Mouse (Mus musculus): ENCODE measurements at regions not wholly inside any gene's neighbourhood (a gene's known extent, or its start where the extent isn't known, plus 50 kb on each side); places are given as distances from the start of the nearest gene placed in this dataset.

DNA sequence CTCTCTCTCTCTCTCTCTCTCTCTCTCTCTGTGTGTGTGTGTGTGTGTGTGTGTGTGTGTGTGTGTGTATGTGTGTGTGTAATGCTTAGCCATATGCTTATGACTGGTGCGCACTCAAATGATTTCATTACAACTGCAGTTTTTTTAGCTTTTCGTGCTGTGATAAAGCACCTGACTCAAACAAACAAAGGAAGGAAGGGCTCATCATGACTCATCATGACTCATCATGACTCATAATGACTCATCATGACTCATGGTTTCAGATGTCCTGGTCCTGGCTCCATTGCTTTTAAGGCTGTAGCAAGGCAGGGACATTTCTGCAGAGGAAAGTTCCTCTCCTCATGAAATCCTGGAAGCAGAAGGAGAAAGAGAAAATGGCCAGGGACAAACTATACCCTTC is 302.9 kb downstream of the Foxa2 start:
- no peak for TF ChIP-seq CTCF (IDR thresholded peaks at IDR 0.05; ENCODE audit: low read depth)
- H3K36me3 ChIP-seq (ENCODE audit: insufficient read depth): no peaks in the 10 kb centered on the region
- H3K9me3 ChIP-seq (ENCODE audit: low read length): no peaks in the 10 kb centered on the region
- DNase-seq: no peak
- no peak overlapping the region for H3K27ac ChIP-seq (ENCODE audit: low read depth, low read length)
- H3K27me3 ChIP-seq (ENCODE audit: insufficient read depth, low read length): no peaks in the 10 kb centered on the region
- 87% methylated on average over 2 of the region's 2 CpGs for WGBS
- no peak overlapping the region for H3K9ac ChIP-seq
- H3K4me3 ChIP-seq (ENCODE audit: low read depth, low read length): no peak overlapping the region
- no peak for ATAC-seq
- no peak overlapping the region for H3K4me2 ChIP-seq (ENCODE audit: low read depth)
- no peaks in the 10 kb centered on the region for H3K4me1 ChIP-seq (ENCODE audit: insufficient read depth)

DNA sequence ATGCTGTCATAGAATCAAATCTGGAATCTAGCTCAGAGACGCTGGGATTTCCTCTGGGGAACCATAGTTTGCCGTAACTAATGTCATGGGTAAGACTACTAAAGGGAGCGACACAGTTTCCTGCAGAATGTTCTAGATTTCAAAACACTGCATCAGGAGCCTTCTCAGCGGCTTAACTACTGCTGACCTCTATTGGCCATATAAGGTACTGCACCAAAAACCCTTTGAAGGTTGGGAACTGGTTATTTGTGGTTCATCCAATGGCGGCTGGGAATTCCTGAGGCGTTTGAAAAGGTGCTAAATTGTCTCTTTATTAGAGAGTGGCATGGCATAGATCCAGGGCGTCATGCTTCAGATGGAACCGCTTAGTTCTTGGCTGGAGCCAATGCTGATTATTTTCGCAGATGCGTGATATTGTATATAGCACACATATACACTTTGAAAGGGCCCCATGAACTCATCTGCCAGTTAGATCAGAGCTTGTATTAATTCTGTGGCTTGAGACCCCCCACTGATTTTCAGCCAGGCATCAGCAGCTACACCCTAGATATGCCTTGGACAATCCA is 308.4 kb downstream of the Foxa2 start:
- peak; percentile 92 for TF ChIP-seq CTCF (IDR thresholded peaks at IDR 0.05; ENCODE audit: low read depth)
- Histone ChIP-seq H3K9ac (no peak overlapping the region), H3K9me3 (ENCODE audit: low read length) (no peaks in the 10 kb centered on the region), H3K4me1 (ENCODE audit: insufficient read depth) (no peaks in the 10 kb centered on the region), H3K4me3 (ENCODE audit: low read depth, low read length) (no peak overlapping the region), H3K36me3 (ENCODE audit: insufficient read depth) (no peaks in the 10 kb centered on the region), H3K27me3 (ENCODE audit: insufficient read depth, low read length) (no peaks in the 10 kb centered on the region), H3K27ac (ENCODE audit: low read depth, low read length) (no peak overlapping the region), H3K4me2 (ENCODE audit: low read depth) (no peak overlapping the region)
- ATAC-seq: peak; percentile 76
- peak; percentile 82 for DNase-seq
- WGBS: 33% methylated on average over 10 of the region's 10 CpGs

DNA sequence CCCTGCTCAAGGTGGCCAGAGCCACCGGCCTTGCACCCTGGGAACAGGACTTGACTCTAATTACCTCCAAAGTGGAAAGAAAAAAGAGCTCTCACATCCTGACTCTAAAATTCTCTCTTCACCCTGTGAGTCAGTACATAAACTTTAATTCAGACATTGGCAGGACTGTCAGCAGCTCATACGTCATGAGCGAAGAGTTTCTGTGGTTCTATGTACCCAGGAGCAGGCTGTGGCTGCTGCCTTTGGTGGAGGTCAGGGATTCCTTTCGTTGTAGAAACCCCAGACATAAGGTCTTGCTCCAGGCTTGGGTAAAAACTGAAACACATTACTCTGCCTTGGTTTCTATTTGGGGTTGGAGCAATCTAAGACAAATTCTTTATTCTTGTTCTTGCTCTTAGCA is 319.4 kb downstream of the Foxa2 start:
- no peak for TF ChIP-seq CTCF (IDR thresholded peaks at IDR 0.05; ENCODE audit: low read depth)
- Histone ChIP-seq H3K9me3 (ENCODE audit: low read length) (no peaks in the 10 kb centered on the region), H3K36me3 (ENCODE audit: insufficient read depth) (no peaks in the 10 kb centered on the region), H3K9ac (no peak overlapping the region), H3K27me3 (ENCODE audit: insufficient read depth, low read length) (no peaks in the 10 kb centered on the region), H3K4me2 (ENCODE audit: low read depth) (no peak overlapping the region), H3K27ac (ENCODE audit: low read depth, low read length) (no peak overlapping the region), H3K4me3 (ENCODE audit: low read depth, low read length) (no peak overlapping the region), H3K4me1 (ENCODE audit: insufficient read depth) (no peaks in the 10 kb centered on the region)
- WGBS: 85% methylated on average over 4 of the region's 4 CpGs
- ATAC-seq (no peak), DNase-seq (no peak)

GRCm38 (mm10) chr2:147718936-147719335 is 327.8 kb downstream of the Foxa2 start:
- Histone ChIP-seq H3K36me3 (ENCODE audit: insufficient read depth) (no peaks in the 10 kb centered on the region), H3K9ac (no peak overlapping the region), H3K4me3 (ENCODE audit: low read depth, low read length) (no peak overlapping the region), H3K4me2 (ENCODE audit: low read depth) (no peak overlapping the region), H3K27ac (ENCODE audit: low read depth, low read length) (no peak overlapping the region), H3K4me1 (ENCODE audit: insufficient read depth) (no peaks in the 10 kb centered on the region), H3K27me3 (ENCODE audit: insufficient read depth, low read length) (no peaks in the 10 kb centered on the region), H3K9me3 (ENCODE audit: low read length) (no peaks in the 10 kb centered on the region)
- no peak for TF ChIP-seq CTCF (IDR thresholded peaks at IDR 0.05; ENCODE audit: low read depth)
- ATAC-seq (no peak), DNase-seq (no peak)
- 89% methylated on average over 3 of the region's 3 CpGs for WGBS

DNA sequence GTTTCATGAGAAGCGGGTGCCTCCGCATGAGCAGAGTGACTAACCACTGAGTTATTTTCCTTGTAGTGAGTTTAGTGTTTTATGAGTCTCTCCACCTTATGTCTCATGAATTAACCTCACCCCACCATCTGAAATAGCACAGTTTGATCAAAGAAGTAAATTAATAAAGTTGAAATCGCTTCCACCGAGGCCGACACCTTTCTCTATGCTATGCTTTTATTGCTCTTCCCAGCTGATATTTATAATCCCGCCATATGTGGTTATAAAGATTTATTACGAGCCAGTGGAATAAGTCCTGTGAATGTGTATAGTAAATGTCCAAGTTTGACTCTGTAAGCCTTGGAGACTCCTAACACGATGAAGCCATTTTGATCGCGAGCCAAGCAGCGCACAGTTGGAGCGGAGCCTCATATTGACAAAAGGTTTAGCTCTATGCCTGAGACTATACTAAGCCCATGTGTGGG is 329.3 kb downstream of the Foxa2 start:
- WGBS: 94% methylated on average over 12 of the region's 12 CpGs
- Histone ChIP-seq H3K27ac (ENCODE audit: low read depth, low read length) (no peak overlapping the region), H3K4me3 (ENCODE audit: low read depth, low read length) (no peak overlapping the region), H3K4me2 (ENCODE audit: low read depth) (no peak overlapping the region), H3K36me3 (ENCODE audit: insufficient read depth) (no peaks in the 10 kb centered on the region), H3K4me1 (ENCODE audit: insufficient read depth) (no peaks in the 10 kb centered on the region), H3K27me3 (ENCODE audit: insufficient read depth, low read length) (no peaks in the 10 kb centered on the region), H3K9me3 (ENCODE audit: low read length) (no peaks in the 10 kb centered on the region), H3K9ac (no peak overlapping the region)
- ATAC-seq (no peak), DNase-seq (no peak)
- TF ChIP-seq CTCF (IDR thresholded peaks at IDR 0.05; ENCODE audit: low read depth): no peak

- WGBS: 86% methylated on average over 5 of the region's 5 CpGs
- no peaks in the 10 kb centered on the region for H3K36me3 ChIP-seq (ENCODE audit: insufficient read depth)
- no peak for TF ChIP-seq CTCF (IDR thresholded peaks at IDR 0.05; ENCODE audit: low read depth)
- H3K9ac ChIP-seq: no peak overlapping the region
- ATAC-seq (no peak), DNase-seq (no peak)
- H3K4me1 ChIP-seq (ENCODE audit: insufficient read depth): no peaks in the 10 kb centered on the region
- H3K27me3 ChIP-seq (ENCODE audit: insufficient read depth, low read length): no peaks in the 10 kb centered on the region
- no peak overlapping the region for H3K4me3 ChIP-seq (ENCODE audit: low read depth, low read length)
- H3K4me2 ChIP-seq (ENCODE audit: low read depth): no peak overlapping the region
- H3K27ac ChIP-seq (ENCODE audit: low read depth, low read length): no peak overlapping the region
- no peaks in the 10 kb centered on the region for H3K9me3 ChIP-seq (ENCODE audit: low read length)
These were observed 331.0 kb downstream of the Foxa2 start for GRCm38 (mm10) chr2:147715791-147716190.

DNA sequence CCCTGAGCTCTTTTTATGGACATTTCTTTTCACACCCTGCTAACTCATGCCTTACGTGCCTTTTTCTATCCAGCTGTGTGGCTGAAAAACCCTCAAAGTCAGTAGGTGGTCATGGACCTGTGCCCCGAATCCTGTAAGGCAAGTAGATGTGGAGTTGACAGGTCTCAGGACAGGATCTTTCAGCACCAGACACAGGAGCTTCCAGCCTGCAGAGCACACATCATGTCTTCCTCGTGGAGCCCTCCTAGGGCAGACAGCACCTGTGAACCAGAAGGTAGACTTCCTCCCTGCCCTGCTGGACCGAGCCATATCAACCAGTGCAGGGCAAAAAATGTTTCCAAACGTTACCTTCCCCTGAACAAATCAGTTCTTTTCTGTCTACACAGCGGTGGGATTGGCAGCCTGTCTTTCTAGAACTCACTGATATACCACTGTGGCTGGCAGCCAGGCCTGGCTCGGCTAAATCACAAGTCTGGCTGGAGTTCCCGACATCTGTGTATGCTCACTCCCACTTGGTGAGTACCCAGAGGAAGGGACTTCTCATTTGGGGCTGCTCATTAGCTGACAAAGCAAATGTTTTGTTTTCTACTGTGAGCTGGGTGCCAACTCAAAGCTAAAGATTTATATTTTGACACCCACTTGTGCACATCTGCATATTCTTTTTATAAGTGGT is 336.0 kb downstream of the Foxa2 start:
- WGBS: 40% methylated on average over 8 of the region's 8 CpGs
- H3K27ac ChIP-seq (ENCODE audit: low read depth, low read length): no peak overlapping the region
- no peaks in the 10 kb centered on the region for H3K27me3 ChIP-seq (ENCODE audit: insufficient read depth, low read length)
- no peak for TF ChIP-seq CTCF (IDR thresholded peaks at IDR 0.05; ENCODE audit: low read depth)
- H3K36me3 ChIP-seq (ENCODE audit: insufficient read depth): no peaks in the 10 kb centered on the region
- no peaks in the 10 kb centered on the region for H3K9me3 ChIP-seq (ENCODE audit: low read length)
- H3K4me2 ChIP-seq (ENCODE audit: low read depth): no peak overlapping the region
- no peak overlapping the region for H3K9ac ChIP-seq
- ATAC-seq (peak; percentile 69), DNase-seq (peak; percentile 50)
- H3K4me3 ChIP-seq (ENCODE audit: low read depth, low read length): no peak overlapping the region
- no peaks in the 10 kb centered on the region for H3K4me1 ChIP-seq (ENCODE audit: insufficient read depth)

All from forebrain, postnatal 0 days (tissue).